Mouse (Mus musculus) retina, postnatal 7 days (tissue): ENCODE measurements at regions not wholly inside any gene's neighbourhood (a gene's known extent, or its start where the extent isn't known, plus 50 kb on each side); places are given as distances from the start of the nearest gene placed in this dataset.

Experiments
- DNase-seq: peaks from one replicate; pipeline ENCODE4 v3.0.0-alpha.2; 2012; ENCODE audit warnings: low read depth, low spot score

DNA sequence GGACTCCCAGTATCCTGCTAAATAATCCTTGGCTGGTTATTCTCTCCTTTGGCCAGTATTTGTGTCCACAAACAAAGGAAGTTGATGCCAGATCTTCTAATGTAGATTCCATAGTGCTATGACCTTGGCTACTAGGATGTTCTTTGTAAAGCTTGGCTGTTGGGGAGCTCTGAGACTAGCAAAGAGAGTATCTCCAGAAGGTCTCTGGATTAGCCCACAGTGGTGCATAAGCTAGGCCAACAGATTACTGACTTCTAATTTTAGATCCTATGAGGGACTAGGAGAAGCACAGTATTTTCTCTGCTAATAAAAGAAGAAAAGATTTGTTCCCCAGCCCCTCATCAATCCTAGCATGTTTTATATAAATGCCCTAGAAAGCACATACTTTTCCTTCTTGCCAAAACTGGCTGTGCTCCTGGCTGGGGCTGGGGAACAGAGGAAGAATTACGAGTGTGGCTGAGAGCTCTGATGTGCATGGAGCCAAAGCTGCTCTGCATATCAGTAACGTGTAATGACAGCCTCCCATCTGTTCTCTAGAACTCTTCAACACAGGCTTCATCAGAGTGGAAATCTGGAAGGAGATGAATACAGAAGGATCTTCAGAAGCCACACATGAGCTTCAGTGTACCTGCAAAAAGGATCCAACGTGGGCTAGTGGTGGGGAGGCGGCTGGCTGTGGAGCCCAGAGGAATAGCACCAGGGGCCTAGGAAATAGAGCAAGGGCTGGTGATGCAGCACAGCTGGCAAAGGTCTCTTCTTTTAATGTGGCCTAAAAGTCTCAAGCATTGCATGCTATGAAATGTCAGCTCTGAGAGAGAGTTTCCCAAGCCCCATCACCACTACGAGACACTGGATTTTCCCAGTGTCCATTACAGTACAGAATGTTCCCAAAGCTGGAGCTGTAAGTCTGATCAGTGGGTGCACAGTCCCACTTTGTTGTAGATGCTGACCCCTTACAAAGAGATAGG, 283.0 kb upstream of the Plxna2 start:
- DNase-seq: no peak

DNA sequence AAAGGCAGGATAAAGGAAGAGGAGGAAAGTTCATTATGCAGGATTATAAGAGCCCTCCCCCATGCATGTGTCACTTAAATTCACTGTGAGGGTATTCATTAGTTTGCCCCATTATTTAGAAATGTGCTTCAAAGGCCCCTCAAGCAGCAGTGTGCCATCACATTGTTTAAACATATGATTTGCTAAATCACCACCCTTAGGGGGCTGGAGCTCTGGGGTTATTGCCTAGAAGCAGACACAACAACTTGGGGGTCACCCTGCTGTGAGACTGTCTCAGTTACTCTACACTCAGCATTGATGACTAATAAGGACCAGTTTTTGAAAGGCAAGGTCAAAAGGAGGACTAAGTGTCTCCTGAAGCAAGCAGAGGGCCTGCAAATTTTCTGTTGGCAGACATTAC, 285.4 kb upstream of the Plxna2 start:
- DNase-seq: no peak

- no peak for DNase-seq
These were observed 287.5 kb upstream of the Plxna2 start for GRCm38 (mm10) chr1:194330471-194330870.

- DNase-seq: no peak
These were observed 297.5 kb upstream of the Plxna2 start for GRCm38 (mm10) chr1:194320320-194321036.

GRCm38 (mm10) chr1:194318351-194318750, 299.7 kb upstream of the Plxna2 start:
- DNase-seq: no peak

- DNase-seq: no peak
These were observed 302.4 kb upstream of the Plxna2 start for GRCm38 (mm10) chr1:194315593-194315992.

- no peak for DNase-seq
These were observed 307.6 kb upstream of the Plxna2 start for GRCm38 (mm10) chr1:194310373-194310772.

GRCm38 (mm10) chr1:194308648-194309047, 309.4 kb upstream of the Plxna2 start:
- DNase-seq: no peak

- DNase-seq: no peak
These were observed 314.1 kb upstream of the Plxna2 start for GRCm38 (mm10) chr1:194303951-194304350.

- DNase-seq: peak; percentile 13
These were observed 315.2 kb upstream of the Plxna2 start for GRCm38 (mm10) chr1:194302775-194303174.

DNA sequence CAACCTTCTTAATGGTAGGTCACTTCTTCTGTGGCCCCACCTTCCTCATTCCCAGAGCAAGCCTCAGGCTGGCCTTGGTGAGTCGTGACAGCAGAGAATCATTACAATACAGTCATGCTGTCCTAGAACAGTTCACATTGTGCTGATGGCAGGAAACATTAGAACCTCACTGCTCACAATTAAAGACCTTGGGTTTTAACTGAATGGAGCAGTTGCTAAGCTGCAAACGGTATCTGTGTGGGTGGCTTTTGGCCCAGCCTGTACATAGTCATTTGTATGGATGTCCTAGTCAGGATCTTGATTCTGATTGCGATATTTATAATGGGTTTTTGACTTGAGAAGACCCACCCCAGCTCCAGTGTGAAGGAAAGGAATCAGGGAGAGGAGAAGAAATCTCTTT, 336.1 kb upstream of the Plxna2 start:
- DNase-seq: no peak

DNA sequence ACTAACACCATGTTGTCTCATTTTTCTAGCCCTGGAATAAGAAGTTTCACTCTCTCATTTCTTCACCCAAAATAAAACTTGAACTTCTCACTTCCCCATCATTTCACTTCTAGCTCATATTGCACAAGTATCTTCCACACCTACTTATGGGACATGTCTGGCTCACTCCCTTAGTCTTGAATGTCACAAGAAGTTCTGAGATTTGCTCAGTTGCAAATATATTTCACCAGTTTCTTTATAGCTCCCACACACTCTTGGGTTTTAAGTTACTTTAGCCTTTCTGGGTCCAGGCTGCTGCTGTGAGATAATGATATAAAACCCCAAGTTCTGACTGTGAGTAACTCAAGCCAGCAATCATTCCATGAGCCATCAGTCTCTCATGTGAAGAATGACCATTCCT, 350.0 kb upstream of the Plxna2 start:
- DNase-seq: no peak

GRCm38 (mm10) chr1:194262374-194262773, 355.6 kb upstream of the Plxna2 start:
- no peak for DNase-seq

GRCm38 (mm10) chr1:194259957-194260356, 358.1 kb upstream of the Plxna2 start:
- DNase-seq: no peak

- DNase-seq: no peak
These were observed 373.1 kb upstream of the Plxna2 start for GRCm38 (mm10) chr1:194244776-194245366.

GRCm38 (mm10) chr1:194241111-194241510, 376.9 kb upstream of the Plxna2 start:
- no peak for DNase-seq

DNA sequence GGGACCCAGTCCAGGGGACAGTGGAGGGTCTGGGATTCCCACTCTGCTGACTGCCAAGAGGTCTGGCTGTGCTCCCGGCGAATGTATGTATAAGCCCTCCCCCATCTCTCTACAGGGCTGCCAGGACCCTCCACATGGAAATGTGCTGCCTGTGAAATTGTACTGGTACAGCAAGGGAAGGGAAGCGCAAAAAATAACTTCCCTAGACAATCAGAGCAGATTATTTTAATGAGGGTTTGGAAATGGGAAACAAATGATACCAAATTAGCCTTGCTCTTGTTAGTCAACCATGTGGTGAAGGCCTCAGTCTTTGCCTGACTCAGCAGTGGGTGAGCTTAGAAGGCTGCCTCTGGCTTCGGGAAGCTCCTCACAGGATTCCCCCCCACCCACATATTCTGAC, 386.8 kb upstream of the Plxna2 start:
- DNase-seq: no peak

DNA sequence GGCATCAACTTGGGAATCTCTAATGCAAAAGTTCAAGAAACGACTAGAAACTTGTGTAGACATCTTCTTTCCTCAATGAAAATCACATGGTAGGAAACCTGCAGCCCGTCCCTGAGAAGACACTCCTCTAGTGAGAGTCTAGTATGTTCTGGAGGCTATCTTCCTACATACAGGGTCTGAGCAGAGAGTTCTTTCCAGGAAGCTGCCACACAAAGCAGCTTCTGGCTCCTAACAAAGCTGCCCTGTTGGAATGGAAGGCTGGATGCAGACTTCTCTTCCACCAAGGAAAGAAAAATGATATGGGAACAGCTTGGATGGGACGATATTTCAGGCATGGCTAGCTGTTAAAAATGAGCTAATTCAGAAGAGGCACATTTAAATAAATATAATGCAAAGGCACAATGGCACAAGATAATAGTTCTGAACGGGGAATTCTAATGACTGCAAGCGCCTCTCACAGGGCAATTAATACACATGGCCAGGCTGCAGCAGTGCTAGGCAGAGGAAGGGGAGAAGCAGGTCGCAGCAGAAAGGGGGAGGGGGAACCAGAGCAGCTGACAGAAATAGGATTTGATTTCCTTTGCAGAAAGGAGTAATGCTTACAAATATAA, 391.4 kb upstream of the Plxna2 start:
- no peak for DNase-seq

GRCm38 (mm10) chr1:194225786-194226185, 392.2 kb upstream of the Plxna2 start:
- no peak for DNase-seq

DNA sequence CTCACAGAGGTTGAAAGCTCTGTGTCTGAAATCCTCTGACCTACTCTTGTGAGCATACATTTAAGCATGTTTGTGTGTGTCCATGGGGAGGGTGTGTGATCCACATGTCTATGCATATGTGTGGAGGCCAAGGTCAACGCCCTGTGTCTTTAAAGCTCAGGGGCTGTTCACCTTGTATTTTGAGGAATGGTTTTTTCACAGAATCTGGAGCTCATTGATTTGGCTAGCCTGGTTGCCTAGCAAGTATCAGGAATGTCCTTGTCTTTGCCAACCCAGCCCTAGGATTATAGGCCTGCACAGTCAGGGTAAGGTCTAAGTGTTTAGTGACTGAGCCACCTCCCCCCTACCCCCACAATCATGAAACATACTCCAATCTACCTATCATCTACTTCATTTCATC, 394.0 kb upstream of the Plxna2 start:
- DNase-seq: no peak

- DNase-seq: no peak
These were observed 394.4 kb upstream of the Plxna2 start for GRCm38 (mm10) chr1:194223610-194224009.

GRCm38 (mm10) chr1:194223015-194223414, 395.0 kb upstream of the Plxna2 start:
- peak; percentile 37 for DNase-seq
